8 mouse cellular contexts compared by ENCODE assay signal in genomic region chr4:149364896-149365295, GRCm38 (mm10). TPM values are rescaled to one million over a fixed set of nuclear protein-coding genes. Genes with fewer than 3 reads are reported as not detected.
DNase-seq lines count a peak whose midpoint lies in the region; ATAC-seq lines count a peak whose summit lies in the region.

No protein-coding gene starts in this region.

- no peak overlapping the region for H3K27ac ChIP-seq in kidney, embryonic 14.5 days (ENCODE audit: low read depth, low read length)

- H3K36me3 ChIP-seq in kidney, embryonic 14.5 days (ENCODE audit: control insufficient read depth, insufficient read depth, low read length) = peaks cover 82% of the 10 kb centered on the region

- H3K9ac ChIP-seq in kidney, embryonic 14.5 days (ENCODE audit: low read depth, low read length) = no peak overlapping the region

- intact Hi-C loops in gastrocnemius, postnatal 14 days (cut with DNase I; ENCODE audit: low total_unique reads) = no loop called here

- no peaks in the 10 kb centered on the region for H3K27me3 ChIP-seq in kidney, embryonic 14.5 days (ENCODE audit: control insufficient read depth, insufficient read depth, low read length)

- no peak for ATAC-seq in kidney, embryonic 14.5 days (ENCODE audit: low FRiP score, low TSS enrichment)

- no peak overlapping the region for H3K4me3 ChIP-seq in kidney, embryonic 14.5 days (ENCODE audit: low read length)

- WGBS in kidney, embryonic 14.5 days = 89% methylated on average over 5 of the region's 5 CpGs

- H3K4me1 ChIP-seq in kidney, embryonic 14.5 days (ENCODE audit: control insufficient read depth, insufficient read depth, low read length) = no peaks in the 10 kb centered on the region

- DNase-seq in adrenal gland, postnatal 36 days = peak; percentile 37 to 44
- DNase-seq in adrenal gland, adult 8-10 months = no peak
- DNase-seq in Muller cell, postnatal 12 days (ENCODE audit: inconsistent ontology term) = peak; percentile 39
- peak; percentile 73 for DNase-seq in gastrocnemius, postnatal 14 days
- peak; percentile 72 for DNase-seq in layer of hippocampus, adult 9-11 months
- no peak for DNase-seq in thymus, adult 18-20 months
- DNase-seq in urinary bladder, postnatal 36 days (ENCODE audit: low spot score in 2 of 2) = no peak

- no peak overlapping the region for H3K4me2 ChIP-seq in kidney, embryonic 14.5 days (replicated peaks; ENCODE audit: low read depth, low read length)

- no peaks in the 10 kb centered on the region for H3K9me3 ChIP-seq in kidney, embryonic 14.5 days (ENCODE audit: control insufficient read depth, low read length)

RNA-seq across cellular contexts. Expression of gene Kif1b, which starts 57.4 kb away (rescaled TPM):
- 100 to 1,000 TPM; 129 to 168 TPM for total RNA-seq in adrenal gland, postnatal 36 days (2021)
- 100 to 1,000 TPM; 136 to 190 (median 174) TPM for total RNA-seq in adrenal gland, adult 8-10 months (2022)
- 100 to 1,000 TPM; 221 to 265 TPM for total RNA-seq in gastrocnemius, postnatal 14 days (2021)
- polyA plus RNA-seq in kidney, embryonic 14.5 days (2014; fragmentation: Nextera tagmentation; extraction: Ambion mirVana) = 25.6 and 35.7 TPM in 2 replicates

Comparison
In these comparisons a context has a peak if more than half of its experiments do, and no peak if none do; other contexts are left out.
1. DNase-seq: peak in adrenal gland, postnatal 36 days (2 of 2), Muller cell, postnatal 12 days (single experiment), gastrocnemius, postnatal 14 days (single experiment) and layer of hippocampus, adult 9-11 months (single experiment); none in adrenal gland, adult 8-10 months (single experiment), thymus, adult 18-20 months (0 of 2) and urinary bladder, postnatal 36 days (0 of 2).